Mouse (Mus musculus) layer of hippocampus, adult 18-20 months (tissue): ENCODE data around the gene Irak2. TPM values are rescaled to one million over a fixed set of nuclear protein-coding genes. Genes with fewer than 3 reads are reported as not detected.
"Not testable (repeated sequence)": the region's sequence is repeated elsewhere in the genome, so short reads cannot be mapped to it uniquely, and the experiment has no call there.

Experiments used
- DNase-seq, 2 experiments: peaks; one replicate each; pipeline ENCODE4 v3.0.0; 2022; ENCODE audit warnings: low spot score in 2 of 2
- total RNA-seq, 2 experiments: library from RNA; stranded (reverse); gene quantifications; 2 replicates each; pipeline ENCODE4 v1.2.3; 2021

The Irak2 gene
- total RNA-seq, 2 experiments from 2014 or later, result 21.1 to 27.2 TPM

- no peak for DNase-seq
These were observed 57.6 kb downstream of the Irak2 start for GRCm38 (mm10) chr6:113695766-113696355.

- DNase-seq, result peak; percentile 97 to 98
These were observed 58.4 kb downstream of the Irak2 start, which contains the start of gene Tatdn2 for GRCm38 (mm10) chr6:113696582-113697221. Gene Tatdn2 (plus strand): TSS chr6:113697050.

DNA sequence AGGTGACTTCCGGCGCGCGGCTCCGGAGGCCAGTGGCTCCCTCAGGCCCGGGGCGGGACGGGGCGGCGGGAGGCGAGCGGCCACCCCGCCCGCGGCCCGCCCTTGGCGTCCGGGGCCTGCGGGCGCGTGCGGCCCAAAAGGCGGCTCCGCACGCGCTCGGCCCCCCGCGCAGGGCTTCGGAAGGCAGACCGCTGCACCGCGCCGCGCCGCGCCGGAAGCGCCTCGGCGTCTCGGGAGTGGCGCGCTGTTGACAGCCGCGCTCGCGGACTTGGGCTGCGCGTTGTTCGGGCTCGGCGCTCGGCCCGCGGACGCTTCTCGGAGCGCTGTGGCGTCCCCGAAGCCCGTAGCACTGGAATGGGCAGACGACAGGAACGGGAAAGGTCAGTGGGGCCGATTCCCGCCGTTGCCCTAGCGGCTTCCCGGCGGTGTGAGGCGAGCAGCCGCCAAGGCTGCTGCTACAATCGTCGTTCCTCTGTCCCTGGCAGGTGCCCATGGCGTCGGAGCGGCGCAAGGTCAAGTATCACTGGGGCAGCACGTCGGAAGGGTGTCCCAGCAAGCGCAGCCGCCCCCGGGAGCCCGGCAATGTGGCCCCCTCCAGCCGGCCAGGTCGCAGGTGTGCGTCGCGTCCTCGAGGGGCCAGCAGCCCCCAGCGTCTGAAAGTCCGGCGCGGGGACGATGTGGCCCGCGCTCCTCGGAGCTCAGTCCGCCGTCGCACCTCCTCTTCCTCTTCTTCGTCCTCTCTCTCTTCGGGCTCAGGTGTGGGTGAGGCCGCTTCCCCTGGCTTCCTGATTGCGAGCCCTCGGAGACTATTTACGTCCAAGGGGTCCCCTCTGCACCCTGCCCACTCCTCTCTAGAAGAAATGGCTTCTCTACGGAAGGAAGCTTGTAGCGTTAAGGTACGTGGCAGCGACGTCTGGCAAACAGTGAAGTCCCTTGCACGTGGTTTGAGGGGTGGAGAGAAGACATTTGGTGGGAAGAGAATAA, 59.2 kb downstream of the Irak2 start:
- no peak for DNase-seq

GRCm38 (mm10) chr6:113712718-113713117, 74.5 kb downstream of the Irak2 start:
- DNase-seq, result no peak

DNA sequence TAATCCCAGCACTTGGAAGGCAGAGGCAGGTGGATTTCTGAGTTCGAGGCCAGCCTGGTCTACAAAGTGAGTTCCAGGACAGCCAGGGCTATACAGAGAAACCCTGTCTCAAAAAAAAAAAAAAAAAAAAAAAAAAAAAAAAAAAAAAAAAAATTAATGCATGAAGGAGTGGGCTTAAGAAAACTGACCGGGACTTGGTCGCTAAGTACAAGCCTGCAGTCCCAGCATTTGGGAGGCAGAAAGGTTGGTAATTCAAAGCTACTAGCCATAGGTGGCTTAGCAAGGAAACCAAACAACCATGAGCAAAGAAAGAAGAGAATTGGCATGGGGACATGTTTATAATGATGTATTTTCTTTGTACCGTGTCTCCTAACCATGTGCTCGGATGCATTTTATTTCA, 75.1 kb downstream of the Irak2 start:
- not testable (repeated sequence) for DNase-seq

DNA sequence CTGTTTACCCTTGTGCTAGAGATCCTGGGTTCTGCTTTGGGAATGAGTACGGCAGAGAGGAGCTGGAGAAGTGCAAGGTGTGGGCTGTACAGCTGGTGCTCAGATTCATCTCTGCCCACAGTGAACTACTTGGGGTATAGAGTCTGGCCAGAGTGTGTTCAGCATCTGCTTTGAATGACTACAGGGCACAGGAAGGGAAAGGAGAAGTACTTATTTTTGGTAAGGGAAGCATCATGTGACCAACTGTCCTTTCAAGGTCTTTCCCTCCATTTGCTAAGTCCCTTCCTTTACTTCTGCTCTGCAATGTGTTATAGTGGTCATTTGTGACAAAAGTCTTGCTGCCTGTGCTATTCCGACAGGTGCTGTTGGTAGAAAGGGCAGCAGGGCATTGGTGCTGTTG, 76.0 kb downstream of the Irak2 start:
- DNase-seq, result no peak

DNA sequence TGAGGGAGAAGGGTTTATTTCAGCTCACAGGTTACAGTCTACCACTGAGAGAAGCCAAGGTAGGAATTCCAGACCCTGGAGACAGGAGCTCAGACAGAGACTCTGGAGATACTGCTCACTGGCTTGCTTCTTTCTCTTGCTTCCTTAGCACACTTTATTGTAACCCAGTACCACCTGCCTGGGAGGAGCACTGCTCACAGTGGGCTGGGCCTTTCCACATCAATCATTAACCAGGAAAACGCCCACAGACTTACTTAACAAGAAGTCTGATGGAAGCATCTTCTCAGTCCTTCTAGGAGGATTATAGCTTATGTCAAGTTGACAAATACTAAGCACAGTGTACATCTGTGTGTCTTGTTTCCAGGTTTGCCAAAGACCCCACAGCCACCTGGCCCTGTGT, 76.5 kb downstream of the Irak2 start:
- DNase-seq, result no peak

GRCm38 (mm10) chr6:113717541-113717940, 79.3 kb downstream of the Irak2 start:
- no peak for DNase-seq

DNA sequence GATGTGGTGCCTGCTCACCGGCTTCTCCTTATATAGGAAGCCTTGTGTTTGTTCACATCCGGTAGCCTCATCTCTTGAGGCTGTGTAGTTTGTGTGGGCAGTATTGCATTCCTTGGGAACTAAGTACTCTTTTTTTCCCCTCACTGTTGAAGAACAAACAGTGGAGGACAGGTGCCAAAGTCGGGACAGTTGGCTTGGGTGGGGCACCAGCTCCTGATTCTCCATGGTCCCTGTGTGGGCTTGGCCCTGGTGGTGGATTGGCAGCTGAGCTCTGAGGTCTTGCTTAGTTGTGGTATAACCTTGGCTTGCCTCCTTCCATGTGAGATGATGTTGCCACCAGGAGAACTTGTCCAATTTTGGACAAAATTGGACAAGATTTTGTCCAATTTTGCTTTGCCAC, 81.6 kb downstream of the Irak2 start, which contains the start of gene Ghrl:
Gene Ghrl (minus strand): TSS at position 3 of the 400 bp plus-strand sequence.
- no peak for DNase-seq

- DNase-seq, result no peak
These were observed 82.8 kb downstream of the Irak2 start for GRCm38 (mm10) chr6:113721061-113721460.

GRCm38 (mm10) chr6:113728181-113728580, 89.9 kb downstream of the Irak2 start:
- DNase-seq, result no peak

GRCm38 (mm10) chr6:113731296-113731695, 93.0 kb downstream of the Irak2 start:
- DNase-seq, result no peak

- no peak for DNase-seq
These were observed 99.2 kb downstream of the Irak2 start for GRCm38 (mm10) chr6:113737318-113738046.

DNA sequence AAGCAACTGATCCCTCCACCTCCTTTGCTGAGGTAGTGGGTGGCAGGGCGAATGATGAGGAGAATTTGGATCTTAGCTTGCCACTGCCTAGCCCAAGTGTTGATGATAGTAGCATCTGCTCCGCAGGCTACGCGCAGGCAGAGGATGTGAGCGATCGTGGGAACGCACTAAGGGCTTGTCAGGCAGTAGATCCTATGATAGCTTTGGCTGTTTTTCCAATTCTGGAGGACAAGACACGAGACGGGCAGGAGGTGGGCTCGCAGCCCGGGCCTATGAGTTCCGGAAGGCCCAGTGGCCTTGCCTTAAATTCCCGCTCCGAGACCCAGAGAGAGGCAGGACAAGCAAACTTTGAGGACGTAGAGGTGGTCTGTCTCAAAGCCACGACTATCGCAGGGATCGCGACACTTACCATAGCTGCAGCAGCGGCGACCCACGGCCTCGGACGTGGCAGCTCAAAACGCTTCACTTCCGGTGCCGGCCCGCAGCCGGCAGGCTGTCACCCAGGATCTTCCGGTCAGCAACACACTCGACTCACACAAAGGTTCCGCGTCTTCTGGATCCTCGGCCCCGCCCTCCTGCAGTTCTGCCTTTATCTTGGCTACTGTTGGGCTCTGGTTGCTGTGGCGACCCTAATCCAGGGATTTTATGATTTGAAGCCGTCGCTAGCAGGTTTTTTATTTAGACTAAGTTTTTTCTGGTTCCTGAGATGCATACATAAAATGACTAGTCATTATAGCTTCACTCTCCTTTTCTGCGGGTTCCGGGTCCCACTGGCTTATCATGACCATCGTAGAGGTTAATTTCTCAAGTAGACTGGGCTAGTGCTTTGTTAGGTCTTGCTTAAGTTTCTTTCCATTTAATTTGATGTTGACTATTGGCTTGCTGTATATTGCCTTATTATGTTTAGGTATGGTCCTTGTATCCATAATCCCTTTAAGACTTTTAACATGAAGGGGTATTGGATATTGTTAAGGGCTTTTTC, 102.3 kb downstream of the Irak2 start, which contains the start of gene Sec13:
Gene Sec13 (minus strand): TSS at position 508 of the 982 bp plus-strand sequence.
- DNase-seq, result peak; percentile 83 to 87

DNA sequence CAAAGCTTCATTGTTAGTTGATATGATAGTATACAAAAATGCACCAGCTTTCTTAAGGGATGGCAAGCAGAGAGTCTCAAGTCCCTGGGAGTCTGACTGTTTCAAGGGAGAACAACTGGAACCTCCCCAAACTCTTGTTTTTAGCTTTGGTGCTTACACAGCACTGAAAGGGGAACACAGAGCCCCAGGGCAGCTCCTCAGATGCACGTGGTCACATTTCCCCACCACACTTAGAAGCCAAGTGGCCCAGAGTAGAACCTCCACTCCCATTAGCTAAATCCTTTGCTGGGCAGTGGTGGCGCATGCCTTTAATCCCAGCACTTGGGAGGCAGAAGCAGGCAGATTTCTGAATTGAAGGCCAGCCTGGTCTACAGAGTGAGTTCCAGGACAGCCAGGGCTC, 103.2 kb downstream of the Irak2 start:
- DNase-seq, result no peak

GRCm38 (mm10) chr6:113742321-113742720, 104.1 kb downstream of the Irak2 start:
- DNase-seq, result no peak

DNA sequence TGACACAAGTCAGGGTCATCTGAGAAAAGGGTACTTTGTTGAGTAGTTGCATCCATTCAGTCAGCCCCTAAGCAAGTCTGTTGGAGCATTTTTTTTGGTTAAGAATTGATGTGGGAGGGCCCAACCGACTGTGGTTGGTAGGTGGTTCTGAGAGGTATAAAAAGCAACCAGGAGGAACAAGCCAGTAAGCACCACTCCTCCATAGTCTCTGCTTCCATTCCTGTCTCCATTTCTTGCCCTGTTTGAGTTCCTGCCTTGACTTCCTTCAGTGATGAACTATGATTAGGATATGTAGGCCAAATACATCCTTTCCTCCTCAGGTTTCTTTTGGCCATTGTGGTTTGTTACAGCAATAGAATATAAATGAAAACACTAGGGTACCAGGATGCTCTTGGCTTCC, 104.8 kb downstream of the Irak2 start:
- DNase-seq, result no peak
